Mouse (Mus musculus): ENCODE measurements around the gene Whrn. TPM values are rescaled to one million over a fixed set of nuclear protein-coding genes. Genes with fewer than 3 reads are reported as not detected.

Whrn gene
- polyA plus RNA-seq, 1 experiment, result not detected

GRCm38 (mm10) chr4:63402558-63402957 lies 93.2 kb downstream of the Whrn start:
- H3K27ac ChIP-seq (ENCODE audit: insufficient read depth, low read depth, low read length), result peak overlapping the region; percentile 34
- WGBS, result 72% methylated on average over 6 of the region's 6 CpGs
- TF ChIP-seq POLR2A (IDR thresholded peaks at IDR 0.05; ENCODE audit: insufficient read depth, low read depth, low read length) (no peak), CTCF (IDR thresholded peaks at IDR 0.05; ENCODE audit: insufficient read depth, low read depth, low read length) (no peak)
- H3K4me3 ChIP-seq (ENCODE audit: insufficient read depth, low read depth, low read length), result peak overlapping the region; percentile 11
- peaks cover 26% of the 10 kb centered on the region for H3K4me1 ChIP-seq (ENCODE audit: control insufficient read depth, insufficient read depth, low read length)

GRCm38 (mm10) chr4:63402056-63402455 lies 93.7 kb downstream of the Whrn start:
- TF ChIP-seq CTCF (IDR thresholded peaks at IDR 0.05; ENCODE audit: insufficient read depth, low read depth, low read length), result no peak
- TF ChIP-seq POLR2A (IDR thresholded peaks at IDR 0.05; ENCODE audit: insufficient read depth, low read depth, low read length), result no peak
- H3K27ac ChIP-seq (ENCODE audit: insufficient read depth, low read depth, low read length), result peak overlapping the region; percentile 34; the same call in 1 of the 2 replicates
- H3K4me3 ChIP-seq (ENCODE audit: insufficient read depth, low read depth, low read length), result peak overlapping the region; percentile 11; the same call in 1 of the 2 replicates
- H3K4me1 ChIP-seq (ENCODE audit: control insufficient read depth, insufficient read depth, low read length), result peaks cover 26% of the 10 kb centered on the region
- 86% methylated on average over 10 of the region's 10 CpGs for WGBS

GRCm38 (mm10) chr4:63401620-63402019 lies 94.2 kb downstream of the Whrn start:
- 77% methylated on average over 6 of the region's 6 CpGs for WGBS
- Histone ChIP-seq H3K27ac (ENCODE audit: insufficient read depth, low read depth, low read length) (no peak overlapping the region), H3K4me3 (ENCODE audit: insufficient read depth, low read depth, low read length) (no peak overlapping the region), H3K4me1 (ENCODE audit: control insufficient read depth, insufficient read depth, low read length) (peaks cover 26% of the 10 kb centered on the region)
- TF ChIP-seq POLR2A (IDR thresholded peaks at IDR 0.05; ENCODE audit: insufficient read depth, low read depth, low read length), result no peak
- no peak for TF ChIP-seq CTCF (IDR thresholded peaks at IDR 0.05; ENCODE audit: insufficient read depth, low read depth, low read length)

- Histone ChIP-seq H3K4me3 (ENCODE audit: insufficient read depth, low read depth, low read length) (no peak overlapping the region), H3K27ac (ENCODE audit: insufficient read depth, low read depth, low read length) (no peak overlapping the region), H3K4me1 (ENCODE audit: control insufficient read depth, insufficient read depth, low read length) (peaks cover 26% of the 10 kb centered on the region)
- no peak for TF ChIP-seq POLR2A (IDR thresholded peaks at IDR 0.05; ENCODE audit: insufficient read depth, low read depth, low read length)
- no peak for TF ChIP-seq CTCF (IDR thresholded peaks at IDR 0.05; ENCODE audit: insufficient read depth, low read depth, low read length)
- 89% methylated on average over 18 of the region's 18 CpGs for WGBS
Observed at GRCm38 (mm10) chr4:63400541-63401306, 95.1 kb downstream of the Whrn start.

GRCm38 (mm10) chr4:63399691-63400270 lies 96.0 kb downstream of the Whrn start:
- Histone ChIP-seq H3K27ac (ENCODE audit: insufficient read depth, low read depth, low read length) (no peak overlapping the region), H3K4me3 (ENCODE audit: insufficient read depth, low read depth, low read length) (no peak overlapping the region), H3K4me1 (ENCODE audit: control insufficient read depth, insufficient read depth, low read length) (peaks cover 25% of the 10 kb centered on the region)
- TF ChIP-seq POLR2A (IDR thresholded peaks at IDR 0.05; ENCODE audit: insufficient read depth, low read depth, low read length) (no peak), CTCF (IDR thresholded peaks at IDR 0.05; ENCODE audit: insufficient read depth, low read depth, low read length) (no peak)
- WGBS, result 73% methylated on average over 8 of the region's 8 CpGs

- Histone ChIP-seq H3K27ac (ENCODE audit: insufficient read depth, low read depth, low read length) (no peak overlapping the region), H3K4me1 (ENCODE audit: control insufficient read depth, insufficient read depth, low read length) (peaks cover 17% of the 10 kb centered on the region), H3K4me3 (ENCODE audit: insufficient read depth, low read depth, low read length) (no peak overlapping the region)
- WGBS, result 65% methylated on average over 11 of the region's 11 CpGs
- no peak for TF ChIP-seq POLR2A (IDR thresholded peaks at IDR 0.05; ENCODE audit: insufficient read depth, low read depth, low read length)
Observed at GRCm38 (mm10) chr4:63398854-63399609, 96.8 kb downstream of the Whrn start.

GRCm38 (mm10) chr4:63397981-63398537 lies 97.7 kb downstream of the Whrn start:
- no peak overlapping the region for H3K4me3 ChIP-seq (ENCODE audit: insufficient read depth, low read depth, low read length)
- peaks cover 12% of the 10 kb centered on the region for H3K4me1 ChIP-seq (ENCODE audit: control insufficient read depth, insufficient read depth, low read length)
- WGBS, result 87% methylated on average over 10 of the region's 10 CpGs
- H3K27ac ChIP-seq (ENCODE audit: insufficient read depth, low read depth, low read length), result no peak overlapping the region
- TF ChIP-seq POLR2A (IDR thresholded peaks at IDR 0.05; ENCODE audit: insufficient read depth, low read depth, low read length) (no peak), CTCF (IDR thresholded peaks at IDR 0.05; ENCODE audit: insufficient read depth, low read depth, low read length) (no peak)

- Histone ChIP-seq H3K4me3 (ENCODE audit: insufficient read depth, low read depth, low read length) (no peak overlapping the region), H3K4me1 (ENCODE audit: control insufficient read depth, insufficient read depth, low read length) (0 out of 2 replicates have a peak, but pooled peaks cover 10% of the 10 kb centered on the region), H3K27ac (ENCODE audit: insufficient read depth, low read depth, low read length) (no peak overlapping the region)
- 86% methylated on average over 6 of the region's 6 CpGs for WGBS
- no peak for TF ChIP-seq POLR2A (IDR thresholded peaks at IDR 0.05; ENCODE audit: insufficient read depth, low read depth, low read length)
- no peak for TF ChIP-seq CTCF (IDR thresholded peaks at IDR 0.05; ENCODE audit: insufficient read depth, low read depth, low read length)
Observed at GRCm38 (mm10) chr4:63391322-63391721, 104.5 kb downstream of the Whrn start.
